Mouse (Mus musculus) ES-Bruce4 (cell line): ENCODE results near the gene Shc2.

Experiments
- CTCF ChIP-seq: IDR thresholded peaks from one replicate; pipeline ENCODE4 v1.8.1; 2011; ENCODE audit warnings: low read depth, low read length
- POLR2A ChIP-seq: IDR thresholded peaks from one replicate; pipeline ENCODE4 v1.8.1; 2011; ENCODE audit warnings: low read length; ENCODE audit not compliant: insufficient read depth

- no peak for TF ChIP-seq CTCF
- TF ChIP-seq POLR2A = no peak
Measured at GRCm38 (mm10) chr10:79597936-79598230, 39.8 kb downstream of the Shc2 start.
